Mouse (Mus musculus): ENCODE results near the gene Nxn. TPM values are rescaled to one million over a fixed set of nuclear protein-coding genes. Genes with fewer than 3 reads are reported as not detected.

Nxn gene
- polyA plus RNA-seq, 1 experiment from 2014 or later: 45.2 TPM

DNA sequence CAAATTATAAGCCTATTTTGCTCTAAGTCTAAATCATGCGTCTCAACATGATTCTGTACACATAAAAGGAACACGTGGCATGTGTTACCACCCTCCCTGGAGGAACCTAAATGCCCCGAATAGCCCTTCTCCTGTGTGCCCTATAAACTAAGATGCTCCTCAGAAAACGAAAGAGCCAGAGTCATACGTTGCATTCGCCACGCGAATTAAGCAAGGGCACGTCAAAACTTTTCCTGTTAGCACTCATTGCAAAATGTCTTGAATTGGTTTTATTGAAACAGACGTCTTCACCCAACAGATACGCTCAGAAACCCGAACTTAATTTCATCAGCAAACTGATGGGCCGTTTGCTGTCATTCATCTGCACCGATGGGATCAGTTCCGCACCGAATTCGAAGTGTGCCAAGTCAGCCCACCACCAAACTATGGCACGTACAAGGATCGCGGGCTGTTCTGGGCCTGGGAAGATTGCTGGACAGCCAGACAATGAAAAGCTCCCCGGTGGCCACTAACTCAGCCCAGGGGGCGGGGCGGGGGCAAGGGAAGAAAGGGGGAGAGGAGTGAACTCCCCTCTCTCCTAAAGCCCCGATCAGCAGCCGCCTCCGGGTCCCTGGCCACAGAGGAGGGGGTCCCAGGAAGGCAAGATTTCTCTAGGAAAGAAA, 1.2 kb downstream of the Nxn start:
- no peaks in the 10 kb centered on the region for H3K9me3 ChIP-seq (ENCODE audit: control insufficient read depth, low read length)
- H3K4me3 ChIP-seq (ENCODE audit: low read depth, low read length): peak overlapping the region; percentile 72
- peak overlapping the region; percentile 68 for H3K27ac ChIP-seq (ENCODE audit: low read depth, low read length)
- H3K4me2 ChIP-seq (replicated peaks; ENCODE audit: low read depth, low read length): peak overlapping the region; percentile 88
- WGBS: 2% methylated on average over 25 of the region's 26 CpGs
- H3K9ac ChIP-seq (ENCODE audit: low read depth, low read length): peak overlapping the region; percentile 62
- peak; percentile 75 for DNase-seq (ENCODE audit: low spot score)
- H3K36me3 ChIP-seq (ENCODE audit: control insufficient read depth, insufficient read depth, low read length): no peaks in the 10 kb centered on the region
- H3K27me3 ChIP-seq (ENCODE audit: control insufficient read depth, insufficient read depth, low read length): no peaks in the 10 kb centered on the region
- ATAC-seq (ENCODE audit: low FRiP score): peak; percentile 60
- H3K4me1 ChIP-seq (replicated peaks; ENCODE audit: control insufficient read depth, insufficient read depth, low read length): no peaks in the 10 kb centered on the region; the same call in 1 of the 2 replicates

DNA sequence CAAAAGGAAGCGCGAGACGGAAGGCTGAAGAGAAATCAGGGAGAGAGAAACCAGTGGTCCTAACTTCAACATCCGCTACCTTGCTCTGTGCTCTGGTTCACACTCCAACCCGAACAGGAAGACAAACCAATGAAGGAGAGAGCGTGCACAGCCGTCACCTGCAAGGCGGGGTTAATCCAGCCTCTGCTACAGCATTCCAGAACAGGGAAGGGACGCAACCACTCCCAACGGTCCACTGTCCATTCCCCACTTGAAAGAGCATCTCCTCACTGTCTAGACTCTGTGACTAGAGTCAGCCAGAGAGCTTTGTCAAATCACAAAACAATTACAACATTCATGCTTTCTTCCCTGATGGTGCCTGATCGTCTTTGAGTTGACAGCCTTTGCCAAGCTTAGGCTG, 5.9 kb downstream of the Nxn start:
- whole genome bisulfite sequencing: 94% methylated on average over 11 of the region's 11 CpGs
- Histone ChIP-seq H3K4me1 (replicated peaks; ENCODE audit: control insufficient read depth, insufficient read depth, low read length) (no peaks in the 10 kb centered on the region; the same call in 1 of the 2 replicates), H3K27me3 (ENCODE audit: control insufficient read depth, insufficient read depth, low read length) (no peaks in the 10 kb centered on the region), H3K9ac (ENCODE audit: low read depth, low read length) (no peak overlapping the region), H3K36me3 (ENCODE audit: control insufficient read depth, insufficient read depth, low read length) (no peaks in the 10 kb centered on the region), H3K4me3 (ENCODE audit: low read depth, low read length) (no peak overlapping the region), H3K27ac (ENCODE audit: low read depth, low read length) (no peak overlapping the region), H3K9me3 (ENCODE audit: control insufficient read depth, low read length) (no peaks in the 10 kb centered on the region), H3K4me2 (replicated peaks; ENCODE audit: low read depth, low read length) (no peak overlapping the region)
- ATAC-seq (ENCODE audit: low FRiP score): no peak
- no peak for DNase-seq (ENCODE audit: low spot score)

DNA sequence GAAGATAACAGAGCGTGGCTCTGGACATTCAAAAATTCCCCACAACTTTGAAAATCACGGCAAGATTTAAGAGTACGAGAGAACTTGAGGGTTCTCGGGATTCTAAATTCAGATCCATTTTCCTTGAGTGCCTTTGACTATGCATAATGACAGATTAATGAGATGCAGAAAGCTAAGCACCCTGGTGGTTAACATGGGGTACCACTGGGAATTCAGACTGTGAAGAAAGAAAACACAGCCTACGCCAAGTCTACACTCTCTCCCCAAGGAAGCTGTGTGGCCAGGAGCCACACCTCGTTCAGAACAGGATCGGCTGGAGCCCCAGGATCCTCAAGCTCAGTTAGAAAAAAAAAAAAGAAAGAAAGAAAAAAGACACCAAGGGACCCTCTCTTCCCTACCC, 6.4 kb downstream of the Nxn start:
- DNase-seq (ENCODE audit: low spot score): no peak
- H3K4me3 ChIP-seq (ENCODE audit: low read depth, low read length): no peak overlapping the region
- WGBS: 85% methylated on average over 7 of the region's 7 CpGs

DNA sequence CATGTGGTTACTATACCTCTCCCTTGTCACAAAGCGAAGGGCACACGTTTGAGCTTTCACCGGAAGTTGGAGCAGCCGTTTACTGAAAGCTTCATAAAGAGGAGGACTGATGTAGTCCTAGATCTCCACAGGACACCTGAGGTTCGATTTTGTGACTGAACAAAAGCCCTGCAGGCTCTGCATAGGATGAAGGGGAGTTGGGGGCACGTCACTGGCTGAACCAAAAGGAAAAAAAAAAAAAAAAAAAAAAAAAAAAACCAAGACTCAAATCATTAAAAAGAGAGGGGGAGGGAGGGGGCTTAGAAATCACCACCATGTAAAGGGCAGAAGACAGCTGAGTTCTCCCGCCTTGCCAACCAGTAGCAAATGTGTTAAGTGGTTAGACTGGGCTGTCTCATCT, 10.2 kb downstream of the Nxn start:
- ATAC-seq (ENCODE audit: low FRiP score) (no peak), DNase-seq (ENCODE audit: low spot score) (peak; percentile 25)
- H3K27ac ChIP-seq (ENCODE audit: low read depth, low read length): no peak overlapping the region

More for the DNA sequence above, 6.4 kb downstream of the Nxn start:
- no peak for ATAC-seq (ENCODE audit: low FRiP score)
- H3K4me2 ChIP-seq (replicated peaks; ENCODE audit: low read depth, low read length): no peak overlapping the region
- no peaks in the 10 kb centered on the region for H3K36me3 ChIP-seq (ENCODE audit: control insufficient read depth, insufficient read depth, low read length)
- H3K27me3 ChIP-seq (ENCODE audit: control insufficient read depth, insufficient read depth, low read length): no peaks in the 10 kb centered on the region
- no peaks in the 10 kb centered on the region; the same call in 1 of the 2 replicates for H3K4me1 ChIP-seq (replicated peaks; ENCODE audit: control insufficient read depth, insufficient read depth, low read length)
- H3K9ac ChIP-seq (ENCODE audit: low read depth, low read length): no peak overlapping the region
- no peak overlapping the region for H3K27ac ChIP-seq (ENCODE audit: low read depth, low read length)
- no peaks in the 10 kb centered on the region for H3K9me3 ChIP-seq (ENCODE audit: control insufficient read depth, low read length)

DNA sequence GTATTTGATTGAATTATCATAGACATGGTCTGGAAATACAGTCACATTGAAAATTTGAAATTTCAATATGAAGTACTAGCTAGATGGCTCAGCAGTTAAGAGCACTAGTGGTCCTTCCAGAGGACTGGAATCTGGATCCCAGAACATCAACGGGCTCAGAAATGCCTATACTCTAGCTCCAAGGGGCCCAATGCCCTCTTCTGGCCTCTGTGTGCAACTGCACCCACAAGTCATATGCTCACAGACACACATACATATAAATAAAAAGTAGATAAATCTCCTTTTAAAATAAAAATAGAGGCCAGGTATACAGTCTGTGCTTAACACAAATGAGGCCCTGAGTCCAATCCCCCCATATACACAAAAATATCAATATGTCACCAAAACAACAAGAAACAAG, 11.8 kb downstream of the Nxn start:
- 86% methylated on average over 1 of the region's 1 CpGs for WGBS
- no peak overlapping the region for H3K9ac ChIP-seq (ENCODE audit: low read depth, low read length)
- ATAC-seq (ENCODE audit: low FRiP score) (no peak), DNase-seq (ENCODE audit: low spot score) (no peak)
- H3K4me2 ChIP-seq (replicated peaks; ENCODE audit: low read depth, low read length): no peak overlapping the region
- H3K4me1 ChIP-seq (replicated peaks; ENCODE audit: control insufficient read depth, insufficient read depth, low read length): peaks cover 6% of the 10 kb centered on the region
- no peaks in the 10 kb centered on the region for H3K9me3 ChIP-seq (ENCODE audit: control insufficient read depth, low read length)
- H3K27me3 ChIP-seq (ENCODE audit: control insufficient read depth, insufficient read depth, low read length): no peaks in the 10 kb centered on the region
- H3K4me3 ChIP-seq (ENCODE audit: low read depth, low read length): no peak overlapping the region
- no peaks in the 10 kb centered on the region for H3K36me3 ChIP-seq (ENCODE audit: control insufficient read depth, insufficient read depth, low read length)
- no peak overlapping the region for H3K27ac ChIP-seq (ENCODE audit: low read depth, low read length)

More for the DNA sequence above, 10.2 kb downstream of the Nxn start:
- Histone ChIP-seq H3K4me1 (replicated peaks; ENCODE audit: control insufficient read depth, insufficient read depth, low read length) (peaks cover 3% of the 10 kb centered on the region), H3K4me3 (ENCODE audit: low read depth, low read length) (no peak overlapping the region), H3K27me3 (ENCODE audit: control insufficient read depth, insufficient read depth, low read length) (no peaks in the 10 kb centered on the region), H3K9me3 (ENCODE audit: control insufficient read depth, low read length) (no peaks in the 10 kb centered on the region), H3K4me2 (replicated peaks; ENCODE audit: low read depth, low read length) (no peak overlapping the region), H3K36me3 (ENCODE audit: control insufficient read depth, insufficient read depth, low read length) (no peaks in the 10 kb centered on the region), H3K9ac (ENCODE audit: low read depth, low read length) (no peak overlapping the region)
- WGBS: 16% methylated on average over 7 of the region's 7 CpGs

DNA sequence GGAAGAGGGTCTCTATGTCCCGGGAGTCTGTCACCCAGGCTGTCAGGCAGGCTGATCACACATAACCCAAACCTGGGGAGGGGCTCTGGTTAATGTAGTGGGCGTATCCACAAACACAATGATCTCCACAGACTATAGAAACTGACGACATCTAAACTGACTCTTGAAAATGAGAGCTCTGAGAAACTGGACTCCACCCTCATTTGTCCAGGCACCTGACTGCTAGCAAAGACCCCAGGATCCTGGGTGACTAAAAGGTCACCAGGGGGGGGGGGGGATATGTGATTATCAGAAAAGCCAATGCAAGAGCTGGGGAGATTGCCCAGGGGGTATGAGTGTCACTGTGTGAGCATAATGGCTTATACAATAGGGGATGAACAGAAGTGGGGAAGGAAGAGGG, 13.2 kb downstream of the Nxn start:
- Histone ChIP-seq H3K9me3 (ENCODE audit: control insufficient read depth, low read length) (no peaks in the 10 kb centered on the region), H3K36me3 (ENCODE audit: control insufficient read depth, insufficient read depth, low read length) (no peaks in the 10 kb centered on the region), H3K4me3 (ENCODE audit: low read depth, low read length) (no peak overlapping the region), H3K4me2 (replicated peaks; ENCODE audit: low read depth, low read length) (no peak overlapping the region), H3K27me3 (ENCODE audit: control insufficient read depth, insufficient read depth, low read length) (no peaks in the 10 kb centered on the region), H3K9ac (ENCODE audit: low read depth, low read length) (no peak overlapping the region), H3K4me1 (replicated peaks; ENCODE audit: control insufficient read depth, insufficient read depth, low read length) (peaks cover 6% of the 10 kb centered on the region), H3K27ac (ENCODE audit: low read depth, low read length) (no peak overlapping the region)
- ATAC-seq (ENCODE audit: low FRiP score): 0 out of 2 replicates have a peak, but pooled peaks have one; percentile 35
- DNase-seq (ENCODE audit: low spot score): no peak
- WGBS: 37% methylated on average over 3 of the region's 3 CpGs

DNA sequence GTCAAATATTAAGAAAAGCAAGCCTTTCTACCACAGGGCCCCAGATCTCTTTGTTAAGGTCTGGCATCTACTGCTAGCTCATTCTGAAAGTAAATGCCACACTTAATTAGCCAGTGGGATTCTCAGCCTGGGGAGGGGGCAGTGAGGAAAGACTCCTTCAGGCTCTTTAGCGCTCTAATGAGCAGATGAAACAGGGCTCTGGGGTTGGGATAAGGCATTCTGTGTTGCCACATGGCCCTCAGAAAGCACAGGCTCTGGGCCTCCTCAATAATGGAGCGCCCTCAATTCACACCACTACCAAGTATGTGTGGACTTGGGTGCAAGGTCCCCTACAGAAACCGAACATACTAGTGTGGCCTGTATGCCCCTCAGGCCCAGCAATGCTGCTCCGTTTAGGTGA, 13.9 kb downstream of the Nxn start:
- Histone ChIP-seq H3K9me3 (ENCODE audit: control insufficient read depth, low read length) (no peaks in the 10 kb centered on the region), H3K36me3 (ENCODE audit: control insufficient read depth, insufficient read depth, low read length) (no peaks in the 10 kb centered on the region), H3K9ac (ENCODE audit: low read depth, low read length) (no peak overlapping the region), H3K27me3 (ENCODE audit: control insufficient read depth, insufficient read depth, low read length) (no peaks in the 10 kb centered on the region), H3K4me3 (ENCODE audit: low read depth, low read length) (no peak overlapping the region), H3K4me1 (replicated peaks; ENCODE audit: control insufficient read depth, insufficient read depth, low read length) (peaks cover 6% of the 10 kb centered on the region), H3K4me2 (replicated peaks; ENCODE audit: low read depth, low read length) (no peak overlapping the region), H3K27ac (ENCODE audit: low read depth, low read length) (peak overlapping the region; percentile 58)
- no peak for DNase-seq (ENCODE audit: low spot score)
- 75% methylated on average over 4 of the region's 4 CpGs for WGBS
- ATAC-seq (ENCODE audit: low FRiP score): no peak

DNA sequence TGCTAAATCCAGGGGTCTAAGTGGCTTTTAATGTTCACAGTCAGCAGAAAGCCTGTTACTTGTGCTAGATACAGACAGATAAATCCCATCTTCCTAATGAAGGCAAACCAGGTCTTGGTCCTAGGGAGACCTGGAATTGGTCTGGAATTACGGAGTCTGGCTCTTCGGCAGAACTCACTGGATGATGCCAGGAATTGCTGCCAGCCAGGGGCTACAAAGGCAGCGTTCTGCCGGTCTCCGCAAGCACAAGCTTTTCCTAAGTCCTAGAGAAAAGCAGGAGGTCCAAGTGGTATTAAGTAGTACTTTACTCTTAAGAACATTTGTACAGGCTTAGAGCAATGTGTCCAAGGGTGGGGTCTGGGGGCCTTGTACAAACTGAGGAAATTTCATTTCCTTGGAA, 14.6 kb downstream of the Nxn start:
- H3K27ac ChIP-seq (ENCODE audit: low read depth, low read length): no peak overlapping the region

DNA sequence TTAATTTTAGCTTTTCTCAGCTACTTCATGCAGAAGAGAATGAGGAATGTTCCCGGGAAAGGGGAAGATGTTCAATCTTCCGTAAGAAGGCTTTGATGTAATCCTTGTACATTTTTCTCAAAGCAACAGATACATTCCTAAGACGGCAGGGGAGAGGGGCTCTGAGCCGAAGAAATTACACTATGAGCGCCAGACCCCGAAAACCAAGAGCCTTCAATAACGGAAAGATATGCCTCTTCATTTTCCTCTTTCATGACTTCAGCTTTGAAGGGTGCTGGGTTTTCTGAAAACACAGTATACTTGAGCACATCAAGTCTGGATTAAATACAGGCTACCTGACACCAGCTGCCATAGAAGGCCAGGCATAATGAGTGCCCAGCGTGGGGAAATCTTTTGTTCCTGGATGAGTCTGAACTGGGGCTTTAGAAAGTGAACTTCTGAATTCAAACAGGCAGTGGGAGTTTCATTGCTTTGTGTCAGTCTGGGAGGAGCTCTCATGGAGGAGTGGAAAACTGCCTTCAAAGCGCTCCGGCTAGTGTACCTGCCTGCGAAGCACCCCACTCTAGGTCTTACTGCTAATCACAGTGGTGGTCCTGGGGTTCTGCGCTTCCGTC, 16.1 kb downstream of the Nxn start:
- ATAC-seq (ENCODE audit: low FRiP score): no peak
- Histone ChIP-seq H3K9ac (ENCODE audit: low read depth, low read length) (no peak overlapping the region), H3K4me1 (replicated peaks; ENCODE audit: control insufficient read depth, insufficient read depth, low read length) (peaks cover 6% of the 10 kb centered on the region), H3K4me3 (ENCODE audit: low read depth, low read length) (no peak overlapping the region), H3K27me3 (ENCODE audit: control insufficient read depth, insufficient read depth, low read length) (no peaks in the 10 kb centered on the region), H3K9me3 (ENCODE audit: control insufficient read depth, low read length) (no peaks in the 10 kb centered on the region), H3K27ac (ENCODE audit: low read depth, low read length) (no peak overlapping the region), H3K36me3 (ENCODE audit: control insufficient read depth, insufficient read depth, low read length) (no peaks in the 10 kb centered on the region), H3K4me2 (replicated peaks; ENCODE audit: low read depth, low read length) (no peak overlapping the region)
- no peak for DNase-seq (ENCODE audit: low spot score)
- 33% methylated on average over 13 of the region's 13 CpGs for WGBS

More for the DNA sequence above, 14.6 kb downstream of the Nxn start:
- no peaks in the 10 kb centered on the region for H3K36me3 ChIP-seq (ENCODE audit: control insufficient read depth, insufficient read depth, low read length)
- H3K9ac ChIP-seq (ENCODE audit: low read depth, low read length): no peak overlapping the region
- peaks cover 6% of the 10 kb centered on the region for H3K4me1 ChIP-seq (replicated peaks; ENCODE audit: control insufficient read depth, insufficient read depth, low read length)
- no peaks in the 10 kb centered on the region for H3K27me3 ChIP-seq (ENCODE audit: control insufficient read depth, insufficient read depth, low read length)
- WGBS: 91% methylated on average over 5 of the region's 5 CpGs
- ATAC-seq (ENCODE audit: low FRiP score) (no peak), DNase-seq (ENCODE audit: low spot score) (no peak)
- H3K4me2 ChIP-seq (replicated peaks; ENCODE audit: low read depth, low read length): no peak overlapping the region
- no peaks in the 10 kb centered on the region for H3K9me3 ChIP-seq (ENCODE audit: control insufficient read depth, low read length)
- no peak overlapping the region for H3K4me3 ChIP-seq (ENCODE audit: low read depth, low read length)

Measured in hindbrain, embryonic 11.5 days (tissue).